Mouse (Mus musculus) stomach, embryonic 14.5 days (tissue): ENCODE measurements around the gene Clstn2. TPM values are rescaled to one million over a fixed set of nuclear protein-coding genes. Genes with fewer than 3 reads are reported as not detected.

Experiments used
- ATAC-seq: fragments of 200-750 bp; cut with Nextera tagmentation; 2 replicates; pipeline ENCODE4 v1.8.0; 2017; ENCODE audit warnings: low read depth, moderate TSS enrichment; ENCODE audit not compliant: insufficient number of reproducible peaks, insufficient read depth, low FRiP score
- H3K27ac ChIP-seq: fragments of 300-500 bp; sonication (generic); 2 replicates; pipeline ENCODE4 v1.5.1; 2014; ENCODE audit warnings: mild to moderate bottlenecking, low read length, moderate library complexity, mixed read lengths
- H3K27me3 ChIP-seq: fragments of 300-500 bp; sonication (generic); 2 replicates; pipeline ENCODE4 v1.6.1; 2014; ENCODE audit warnings: low read length, control low read depth, mixed read lengths; ENCODE audit not compliant: control insufficient read depth, insufficient read depth
- H3K36me3 ChIP-seq: fragments of 300-500 bp; sonication (generic); 2 replicates; pipeline ENCODE4 v1.6.1; 2014; ENCODE audit warnings: mild to moderate bottlenecking, control low read depth, low read length, moderate library complexity, mixed read lengths; ENCODE audit not compliant: control insufficient read depth, insufficient read depth
- H3K4me1 ChIP-seq: fragments of 300-500 bp; sonication (generic); 2 replicates; pipeline ENCODE4 v1.6.1; 2014; ENCODE audit warnings: low read length, control low read depth, mixed read lengths; ENCODE audit not compliant: control insufficient read depth, insufficient read depth
- H3K4me2 ChIP-seq: fragments of 300-500 bp; sonication (generic); replicated peaks from 2 replicates; pipeline ENCODE4 v1.6.1; 2014; ENCODE audit warnings: low read depth, low read length, control low read depth
- H3K4me3 ChIP-seq: fragments of 300-500 bp; sonication (generic); 2 replicates; pipeline ENCODE4 v1.5.1; 2014; ENCODE audit warnings: low read depth, low read length, control low read depth
- H3K9ac ChIP-seq: fragments of 300-500 bp; sonication (generic); replicated peaks from 2 replicates; pipeline ENCODE4 v1.6.1; 2014; ENCODE audit warnings: low read depth, mild to moderate bottlenecking, control low read depth, low read length, moderate library complexity, mixed read lengths
- H3K9me3 ChIP-seq: fragments of 300-500 bp; sonication (generic); 2 replicates; pipeline ENCODE4 v1.6.1; 2016; ENCODE audit warnings: low read depth, low read length, control low read depth; ENCODE audit not compliant: control insufficient read depth
- WGBS: fragments of 180-500 bp; shearing (Covaris S2); extraction: QIAGEN DNeasy Blood & Tissue Kit; methylation state at CpG from one replicate; pipeline ENCODE4 v1.1.7; 2014; 5-methylcytosine and 5-hydroxymethylcytosine counted together
- polyA plus RNA-seq: library from polyadenylated mRNA; unstranded; fragments of >200 nt; fragmentation: Nextera tagmentation; extraction: Ambion mirVana; gene quantifications from 2 replicates; pipeline ENCODE4 v1.2.1, GENCODE M21; 2014

The Clstn2 gene
- polyA plus RNA-seq, 1 experiment from 2014 or later, result 2.0 TPM

- H3K27ac ChIP-seq, result no peak overlapping the region
- H3K4me2 ChIP-seq, result no peak overlapping the region
- no peak for ATAC-seq
- no peak overlapping the region for H3K4me3 ChIP-seq
- H3K9ac ChIP-seq, result no peak overlapping the region
- no peaks in the 10 kb centered on the region for H3K4me1 ChIP-seq
- H3K27me3 ChIP-seq, result no peaks in the 10 kb centered on the region
- H3K36me3 ChIP-seq, result no peaks in the 10 kb centered on the region
- 83% methylated on average over 1 of the region's 1 CpGs for WGBS
- no peaks in the 10 kb centered on the region for H3K9me3 ChIP-seq
These were observed 505.1 kb downstream of the Clstn2 start for GRCm38 (mm10) chr9:97527926-97528325.

- Histone ChIP-seq H3K4me3 (no peak overlapping the region), H3K9me3 (no peaks in the 10 kb centered on the region), H3K36me3 (no peaks in the 10 kb centered on the region), H3K4me2 (no peak overlapping the region), H3K27me3 (no peaks in the 10 kb centered on the region), H3K4me1 (no peaks in the 10 kb centered on the region), H3K9ac (no peak overlapping the region), H3K27ac (no peak overlapping the region)
- WGBS, result 89% methylated on average over 1 of the region's 1 CpGs
- ATAC-seq, result no peak
These were observed 505.7 kb downstream of the Clstn2 start for GRCm38 (mm10) chr9:97527276-97527675.

GRCm38 (mm10) chr9:97525563-97525962, 507.4 kb downstream of the Clstn2 start:
- ATAC-seq, result no peak
- H3K4me3 ChIP-seq, result no peak overlapping the region
- no peak overlapping the region for H3K9ac ChIP-seq
- no peak overlapping the region for H3K27ac ChIP-seq
- no peaks in the 10 kb centered on the region for H3K27me3 ChIP-seq
- no peaks in the 10 kb centered on the region for H3K9me3 ChIP-seq
- H3K4me1 ChIP-seq, result no peaks in the 10 kb centered on the region
- WGBS, result 82% methylated on average over 3 of the region's 3 CpGs
- H3K36me3 ChIP-seq, result no peaks in the 10 kb centered on the region
- H3K4me2 ChIP-seq, result no peak overlapping the region

- 71% methylated on average over 3 of the region's 3 CpGs for WGBS
- H3K4me3 ChIP-seq, result no peak overlapping the region
- no peak for ATAC-seq
- no peak overlapping the region for H3K27ac ChIP-seq
- H3K27me3 ChIP-seq, result no peaks in the 10 kb centered on the region
- no peak overlapping the region for H3K4me2 ChIP-seq
- no peaks in the 10 kb centered on the region for H3K4me1 ChIP-seq
- H3K9me3 ChIP-seq, result no peaks in the 10 kb centered on the region
- no peaks in the 10 kb centered on the region for H3K36me3 ChIP-seq
- H3K9ac ChIP-seq, result no peak overlapping the region
These were observed 508.1 kb downstream of the Clstn2 start for GRCm38 (mm10) chr9:97524861-97525260.

- 95% methylated on average over 3 of the region's 3 CpGs for WGBS
- no peak overlapping the region for H3K4me2 ChIP-seq
- ATAC-seq, result no peak
These were observed 512.2 kb downstream of the Clstn2 start for GRCm38 (mm10) chr9:97520771-97521170.

GRCm38 (mm10) chr9:97517006-97517405, 516.0 kb downstream of the Clstn2 start:
- Histone ChIP-seq H3K27ac (no peak overlapping the region), H3K36me3 (no peaks in the 10 kb centered on the region), H3K4me2 (no peak overlapping the region), H3K4me1 (no peaks in the 10 kb centered on the region), H3K9me3 (no peaks in the 10 kb centered on the region), H3K4me3 (no peak overlapping the region), H3K27me3 (no peaks in the 10 kb centered on the region), H3K9ac (no peak overlapping the region)
- ATAC-seq, result no peak
- 63% methylated on average over 3 of the region's 3 CpGs for WGBS

More at GRCm38 (mm10) chr9:97520771-97521170, 512.2 kb downstream of the Clstn2 start:
- no peak overlapping the region for H3K9ac ChIP-seq
- no peaks in the 10 kb centered on the region for H3K36me3 ChIP-seq
- H3K4me3 ChIP-seq, result no peak overlapping the region
- no peak overlapping the region for H3K27ac ChIP-seq
- H3K27me3 ChIP-seq, result no peaks in the 10 kb centered on the region
- H3K9me3 ChIP-seq, result no peaks in the 10 kb centered on the region
- no peaks in the 10 kb centered on the region for H3K4me1 ChIP-seq

- no peak for ATAC-seq
These were observed 518.3 kb downstream of the Clstn2 start for GRCm38 (mm10) chr9:97514639-97515038.

GRCm38 (mm10) chr9:97512282-97512850, 520.6 kb downstream of the Clstn2 start:
- Histone ChIP-seq H3K4me2 (no peak overlapping the region), H3K9me3 (no peaks in the 10 kb centered on the region), H3K4me3 (no peak overlapping the region), H3K36me3 (no peaks in the 10 kb centered on the region), H3K9ac (no peak overlapping the region), H3K27ac (no peak overlapping the region), H3K4me1 (no peaks in the 10 kb centered on the region), H3K27me3 (no peaks in the 10 kb centered on the region)
- WGBS, result 39% methylated on average over 3 of the region's 3 CpGs
- no peak for ATAC-seq

More at GRCm38 (mm10) chr9:97514639-97515038, 518.3 kb downstream of the Clstn2 start:
- Histone ChIP-seq H3K27me3 (no peaks in the 10 kb centered on the region), H3K9me3 (no peaks in the 10 kb centered on the region), H3K27ac (no peak overlapping the region), H3K9ac (no peak overlapping the region), H3K4me2 (no peak overlapping the region), H3K4me1 (no peaks in the 10 kb centered on the region), H3K4me3 (no peak overlapping the region), H3K36me3 (no peaks in the 10 kb centered on the region)
- 80% methylated on average over 2 of the region's 2 CpGs for WGBS

- H3K9ac ChIP-seq, result no peak overlapping the region
- no peaks in the 10 kb centered on the region for H3K4me1 ChIP-seq
- no peak overlapping the region for H3K4me3 ChIP-seq
- no peaks in the 10 kb centered on the region for H3K9me3 ChIP-seq
- 67% methylated on average over 4 of the region's 4 CpGs for WGBS
- no peaks in the 10 kb centered on the region for H3K27me3 ChIP-seq
- no peaks in the 10 kb centered on the region for H3K36me3 ChIP-seq
- no peak for ATAC-seq
- H3K27ac ChIP-seq, result no peak overlapping the region
- no peak overlapping the region for H3K4me2 ChIP-seq
These were observed 531.6 kb downstream of the Clstn2 start for GRCm38 (mm10) chr9:97501416-97501815.
